Mouse (Mus musculus): Measurements from ENCODE around the gene Pex19. TPM values are rescaled to one million over a fixed set of nuclear protein-coding genes. Genes with fewer than 3 reads are reported as not detected.

Pex19 gene
- 124 and 128 TPM in 2 replicates for polyA plus RNA-seq (2015; fragmentation: Nextera tagmentation; extraction: Ambion mirVana)

DNA sequence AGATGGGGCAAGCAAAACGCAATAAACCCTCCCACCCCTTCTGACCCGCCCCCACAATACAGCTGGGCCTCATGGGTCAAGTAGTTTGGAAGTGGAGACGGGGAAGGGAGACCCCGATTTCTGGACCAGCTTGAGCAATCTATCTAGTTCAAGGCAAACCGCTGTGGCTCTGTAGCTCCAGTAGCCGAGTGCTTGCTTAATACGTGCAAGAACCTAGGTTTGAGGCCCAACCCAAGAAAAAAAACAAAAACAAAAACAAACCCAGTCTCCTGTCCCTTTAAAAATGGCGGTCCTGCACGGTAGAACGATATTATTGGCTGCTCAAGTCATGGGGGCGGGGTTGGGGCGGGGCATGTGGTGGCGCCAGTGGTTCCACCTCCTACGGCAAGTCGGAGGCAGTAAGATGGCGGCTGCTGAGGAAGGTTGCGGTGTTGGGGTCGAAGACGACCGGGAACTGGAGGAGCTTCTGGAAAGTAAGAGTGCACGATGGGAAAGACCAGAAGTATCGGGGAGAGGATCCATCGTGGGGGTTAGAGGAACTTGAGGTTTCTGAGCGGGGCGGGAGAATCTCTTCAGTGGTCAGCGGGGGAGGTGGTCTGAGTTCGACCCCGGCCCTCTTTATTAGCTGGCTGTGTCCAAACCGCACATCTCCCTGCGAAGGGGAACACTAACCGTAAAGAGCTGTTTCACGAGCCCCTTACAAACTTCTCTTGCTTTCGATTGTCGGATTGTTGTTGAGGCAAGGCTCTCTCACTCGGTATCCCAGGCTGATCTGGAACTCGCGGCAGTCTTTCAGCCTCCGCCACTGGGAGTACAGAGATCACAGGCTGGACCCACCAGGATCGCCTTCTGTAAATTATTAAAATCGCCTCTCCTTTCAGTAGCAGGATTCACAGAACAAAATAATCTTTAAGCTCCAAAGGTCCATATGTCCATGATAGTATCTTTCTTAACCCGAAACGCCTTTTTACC lies at the start of gene Pex19:
Pex19 (plus strand) TSS at position 380 of the 972 bp plus-strand sequence.
- under 1% methylated on average over 42 of the region's 42 CpGs for WGBS
- Histone ChIP-seq H3K4me2 (ENCODE audit: low read depth, low read length) (peak within 1 kb of the TSS; percentile 80), H3K27me3 (ENCODE audit: control insufficient read depth, insufficient read depth, low read depth, low read length) (no peaks in the 10 kb centered on the region), H3K4me1 (replicated peaks; ENCODE audit: control insufficient read depth, insufficient read depth, low read length) (peaks cover 7% of the 10 kb centered on the region), H3K9ac (ENCODE audit: low read length) (peak within 1 kb of the TSS; percentile 73), H3K36me3 (ENCODE audit: control insufficient read depth, insufficient read depth, low read length) (peaks cover 37% of the 10 kb centered on the region), H3K9me3 (ENCODE audit: control insufficient read depth, low read length) (no peaks in the 10 kb centered on the region), H3K4me3 (ENCODE audit: low read length) (peak within 1 kb of the TSS; percentile 56), H3K27ac (ENCODE audit: low read length) (no peak within 1 kb of the TSS)
- ATAC-seq (ENCODE audit: low read depth) = peak; percentile 98

DNA sequence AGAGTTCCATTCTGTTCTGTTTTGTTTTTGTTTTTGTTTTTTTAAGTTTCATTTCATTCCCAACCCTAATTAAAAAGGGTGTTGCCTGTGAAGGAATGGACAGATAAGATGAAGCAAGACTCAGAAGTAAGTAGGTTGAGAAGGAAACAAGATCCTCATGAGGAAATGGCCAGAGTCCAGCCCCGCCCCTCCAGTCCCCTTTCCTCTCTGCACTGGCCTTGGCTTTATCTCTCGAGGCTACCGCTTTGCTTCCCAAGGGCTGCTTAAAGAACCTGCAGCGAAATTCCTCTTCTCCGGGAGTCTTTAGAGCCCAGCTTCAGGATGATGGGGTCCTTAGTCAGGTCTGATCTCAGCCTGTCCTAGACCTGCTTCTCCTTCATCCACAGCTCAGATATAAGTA lies 48.6 kb upstream of the Pex19 start:
- Histone ChIP-seq H3K4me3 (ENCODE audit: low read length) (no peak overlapping the region), H3K9ac (ENCODE audit: low read length) (no peak overlapping the region), H3K27ac (ENCODE audit: low read length) (no peak overlapping the region), H3K9me3 (ENCODE audit: control insufficient read depth, low read length) (no peaks in the 10 kb centered on the region), H3K36me3 (ENCODE audit: control insufficient read depth, insufficient read depth, low read length) (peaks cover 38% of the 10 kb centered on the region), H3K4me1 (replicated peaks; ENCODE audit: control insufficient read depth, insufficient read depth, low read length) (peaks cover 4% of the 10 kb centered on the region), H3K4me2 (ENCODE audit: low read depth, low read length) (no peak overlapping the region), H3K27me3 (ENCODE audit: control insufficient read depth, insufficient read depth, low read depth, low read length) (no peaks in the 10 kb centered on the region)
- WGBS = 60% methylated on average over 5 of the region's 5 CpGs
- ATAC-seq (ENCODE audit: low read depth) = no peak

DNA sequence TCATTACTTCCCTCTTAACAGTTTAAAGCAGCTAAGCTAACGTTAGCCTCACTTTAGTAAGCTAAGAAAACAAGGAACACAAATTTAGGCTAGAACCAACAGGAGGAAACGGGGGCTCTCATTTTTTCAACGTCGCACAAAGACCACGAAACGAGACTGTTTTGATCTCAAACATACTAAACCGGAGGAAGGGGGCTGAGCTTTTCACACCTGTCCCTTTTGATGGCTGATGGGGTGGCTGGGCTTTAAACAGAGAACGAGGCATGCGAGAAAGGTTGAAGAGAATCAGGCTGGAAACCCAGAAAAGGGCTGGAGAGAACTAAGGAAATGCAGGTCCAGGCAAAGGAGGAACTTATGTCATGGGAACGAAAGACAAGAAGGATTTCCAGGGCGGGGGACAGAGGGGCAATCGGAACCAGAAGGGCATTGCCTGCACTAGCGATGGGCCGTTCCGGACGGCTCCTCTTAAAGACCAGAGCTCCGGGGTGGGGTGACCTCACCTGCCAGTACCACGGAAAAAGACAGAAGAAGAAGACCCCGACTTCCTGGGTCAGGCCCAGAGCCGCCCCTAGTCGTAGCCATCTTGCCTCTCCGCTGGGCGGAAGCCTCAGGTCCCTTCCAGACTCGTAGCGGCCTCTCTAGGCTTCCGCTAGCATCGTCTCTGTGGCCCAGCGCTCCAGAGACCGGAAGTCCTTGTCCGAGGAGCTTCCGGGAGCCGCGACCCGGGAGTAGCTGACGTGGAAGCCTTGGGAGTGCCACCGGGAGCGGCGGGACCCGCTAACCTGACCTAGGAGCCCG lies 44.3 kb upstream of the Pex19 start, which contains the start of the genes Copa and Ncstn:
Copa (plus strand) TSS at position 429 of the 798 bp plus-strand sequence.
Ncstn (minus strand) TSS at position 695 of the 798 bp plus-strand sequence.
- peak within 1 kb of the TSS; percentile 76 for H3K27ac ChIP-seq (ENCODE audit: low read length)

DNA sequence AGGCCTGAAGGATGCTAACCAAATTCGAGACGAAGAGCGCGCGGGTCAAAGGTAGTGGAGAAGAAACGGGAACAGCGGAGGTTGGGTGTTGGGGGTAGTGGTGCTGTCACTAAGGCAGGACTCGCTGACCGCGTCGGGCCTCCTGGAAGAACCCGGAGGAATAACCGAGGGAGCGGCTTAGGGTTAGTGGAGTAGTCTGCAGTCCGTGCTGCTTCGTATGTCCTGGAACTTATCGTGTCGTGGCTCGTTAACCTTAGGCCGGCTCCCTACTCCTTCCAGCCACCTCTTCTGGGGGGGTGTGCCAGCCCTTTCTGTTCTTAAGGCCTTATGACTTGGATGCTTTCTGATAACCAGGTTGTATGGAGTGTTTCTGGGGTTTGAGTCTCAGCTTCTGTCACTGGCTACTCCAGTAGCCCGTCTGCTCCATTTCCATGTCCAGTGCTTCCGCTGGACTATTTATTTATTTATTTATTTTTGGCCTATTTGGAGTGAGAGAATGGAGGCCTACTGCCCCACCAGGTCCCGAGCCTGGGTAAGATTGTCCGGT lies 43.6 kb upstream of the Pex19 start:
- Histone ChIP-seq H3K4me1 (replicated peaks; ENCODE audit: control insufficient read depth, insufficient read depth, low read length) (peaks cover 19% of the 10 kb centered on the region), H3K4me3 (ENCODE audit: low read length) (peak overlapping the region; percentile 95), H3K9ac (ENCODE audit: low read length) (peak overlapping the region; percentile 89), H3K9me3 (ENCODE audit: control insufficient read depth, low read length) (no peaks in the 10 kb centered on the region), H3K27me3 (ENCODE audit: control insufficient read depth, insufficient read depth, low read depth, low read length) (no peaks in the 10 kb centered on the region), H3K4me2 (ENCODE audit: low read depth, low read length) (peak overlapping the region; percentile 73), H3K36me3 (ENCODE audit: control insufficient read depth, insufficient read depth, low read length) (peaks cover 12% of the 10 kb centered on the region), H3K27ac (ENCODE audit: low read length) (peak overlapping the region; percentile 76)
- under 1% methylated on average over 24 of the region's 24 CpGs for WGBS
- peak; percentile 74; the same call in 1 of the 2 replicates for ATAC-seq (ENCODE audit: low read depth)

More for the DNA sequence above, 44.3 kb upstream of the Pex19 start, which contains the start of the genes Copa and Ncstn:
- H3K4me2 ChIP-seq (ENCODE audit: low read depth, low read length) = peak within 1 kb of the TSS; percentile 74
- H3K9me3 ChIP-seq (ENCODE audit: control insufficient read depth, low read length) = no peaks in the 10 kb centered on the region
- WGBS = under 1% methylated on average over 40 of the region's 40 CpGs
- H3K36me3 ChIP-seq (ENCODE audit: control insufficient read depth, insufficient read depth, low read length) = peaks cover 12% of the 10 kb centered on the region
- peak within 1 kb of the TSS; percentile 95 for H3K4me3 ChIP-seq (ENCODE audit: low read length)
- H3K27me3 ChIP-seq (ENCODE audit: control insufficient read depth, insufficient read depth, low read depth, low read length) = no peaks in the 10 kb centered on the region
- H3K9ac ChIP-seq (ENCODE audit: low read length) = peak within 1 kb of the TSS; percentile 89
- peaks cover 19% of the 10 kb centered on the region for H3K4me1 ChIP-seq (replicated peaks; ENCODE audit: control insufficient read depth, insufficient read depth, low read length)
- ATAC-seq (ENCODE audit: low read depth) = peak; percentile 99

GRCm38 (mm10) chr1:172093522-172093921 lies 33.0 kb upstream of the Pex19 start:
- Histone ChIP-seq H3K27ac (ENCODE audit: low read length) (no peak overlapping the region), H3K9me3 (ENCODE audit: control insufficient read depth, low read length) (no peaks in the 10 kb centered on the region), H3K36me3 (ENCODE audit: control insufficient read depth, insufficient read depth, low read length) (peaks cover 56% of the 10 kb centered on the region), H3K4me2 (ENCODE audit: low read depth, low read length) (no peak overlapping the region), H3K4me1 (replicated peaks; ENCODE audit: control insufficient read depth, insufficient read depth, low read length) (no peaks in the 10 kb centered on the region), H3K27me3 (ENCODE audit: control insufficient read depth, insufficient read depth, low read depth, low read length) (no peaks in the 10 kb centered on the region), H3K9ac (ENCODE audit: low read length) (no peak overlapping the region), H3K4me3 (ENCODE audit: low read length) (no peak overlapping the region)
- no peak for ATAC-seq (ENCODE audit: low read depth)
- 51% methylated on average over 3 of the region's 3 CpGs for whole genome bisulfite sequencing

GRCm38 (mm10) chr1:172094295-172094694 lies 32.3 kb upstream of the Pex19 start:
- ATAC-seq (ENCODE audit: low read depth) = no peak
- Histone ChIP-seq H3K27me3 (ENCODE audit: control insufficient read depth, insufficient read depth, low read depth, low read length) (no peaks in the 10 kb centered on the region), H3K36me3 (ENCODE audit: control insufficient read depth, insufficient read depth, low read length) (peaks cover 52% of the 10 kb centered on the region), H3K4me1 (replicated peaks; ENCODE audit: control insufficient read depth, insufficient read depth, low read length) (no peaks in the 10 kb centered on the region), H3K4me2 (ENCODE audit: low read depth, low read length) (no peak overlapping the region), H3K4me3 (ENCODE audit: low read length) (no peak overlapping the region), H3K27ac (ENCODE audit: low read length) (no peak overlapping the region), H3K9me3 (ENCODE audit: control insufficient read depth, low read length) (no peaks in the 10 kb centered on the region), H3K9ac (ENCODE audit: low read length) (no peak overlapping the region)

DNA sequence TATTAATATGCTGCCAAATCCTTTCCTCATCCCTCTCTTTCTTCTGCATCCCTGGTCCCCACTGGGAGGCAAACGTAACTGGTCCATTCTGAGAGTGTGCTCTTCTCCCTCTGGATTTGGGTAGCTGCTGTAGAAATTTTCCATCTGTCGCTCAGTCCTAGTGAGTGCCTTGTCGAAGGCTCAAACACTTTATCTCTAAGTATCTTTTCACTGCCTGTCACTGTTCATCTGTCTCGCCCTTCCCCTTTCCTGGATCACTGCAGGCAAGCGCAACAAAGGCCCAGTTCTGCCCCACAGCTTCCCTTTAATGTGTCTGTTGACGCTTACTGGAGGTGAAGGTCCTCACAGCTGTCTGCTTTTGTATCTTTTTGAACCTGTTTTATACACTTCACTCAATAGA lies 31.4 kb upstream of the Pex19 start:
- H3K36me3 ChIP-seq (ENCODE audit: control insufficient read depth, insufficient read depth, low read length) = peaks cover 49% of the 10 kb centered on the region
- H3K4me2 ChIP-seq (ENCODE audit: low read depth, low read length) = no peak overlapping the region
- H3K27me3 ChIP-seq (ENCODE audit: control insufficient read depth, insufficient read depth, low read depth, low read length) = no peaks in the 10 kb centered on the region
- H3K4me3 ChIP-seq (ENCODE audit: low read length) = no peak overlapping the region
- no peak overlapping the region for H3K27ac ChIP-seq (ENCODE audit: low read length)
- no peaks in the 10 kb centered on the region for H3K9me3 ChIP-seq (ENCODE audit: control insufficient read depth, low read length)
- WGBS = 44% methylated on average over 6 of the region's 6 CpGs
- H3K9ac ChIP-seq (ENCODE audit: low read length) = no peak overlapping the region
- no peaks in the 10 kb centered on the region for H3K4me1 ChIP-seq (replicated peaks; ENCODE audit: control insufficient read depth, insufficient read depth, low read length)
- peak; percentile 43; the same call in 1 of the 2 replicates for ATAC-seq (ENCODE audit: low read depth)

GRCm38 (mm10) chr1:172099325-172100033 lies 27.1 kb upstream of the Pex19 start:
- Histone ChIP-seq H3K4me1 (replicated peaks; ENCODE audit: control insufficient read depth, insufficient read depth, low read length) (no peaks in the 10 kb centered on the region), H3K27me3 (ENCODE audit: control insufficient read depth, insufficient read depth, low read depth, low read length) (no peaks in the 10 kb centered on the region), H3K4me2 (ENCODE audit: low read depth, low read length) (no peak overlapping the region), H3K9me3 (ENCODE audit: control insufficient read depth, low read length) (no peaks in the 10 kb centered on the region), H3K9ac (ENCODE audit: low read length) (no peak overlapping the region), H3K4me3 (ENCODE audit: low read length) (no peak overlapping the region), H3K36me3 (ENCODE audit: control insufficient read depth, insufficient read depth, low read length) (peaks cover 53% of the 10 kb centered on the region), H3K27ac (ENCODE audit: low read length) (no peak overlapping the region)
- no peak for ATAC-seq (ENCODE audit: low read depth)
- 82% methylated on average over 6 of the region's 6 CpGs for WGBS

Data from lung, embryonic 16.5 days (tissue).